Mouse (Mus musculus): ENCODE results near the gene Ubxn1.

- TF ChIP-seq CTCF (IDR thresholded peaks at IDR 0.05; ENCODE audit: extremely low read depth, insufficient read depth, insufficient read length, insufficient replicate concordance) = no peak
- no peak for TF ChIP-seq POLR2A (IDR thresholded peaks at IDR 0.05; ENCODE audit: low read depth, low read length)
Measured at GRCm38 (mm10) chr19:8839103-8839907, 32.0 kb upstream of the Ubxn1 start, which contains the start of gene Gng3.
